Mouse (Mus musculus): ENCODE measurements at regions not wholly inside any gene's neighbourhood (a gene's known extent, or its start where the extent isn't known, plus 50 kb on each side); places are given as distances from the start of the nearest gene placed in this dataset.

GRCm38 (mm10) chr5:117040878-117041277 is 75.0 kb downstream of the Suds3 start:
- DNase-seq (no peak), ATAC-seq (ENCODE audit: low FRiP score, low TSS enrichment) (no peak)
- Histone ChIP-seq H3K27me3 (ENCODE audit: control insufficient read depth, insufficient read depth, low read length) (no peaks in the 10 kb centered on the region), H3K9ac (replicated peaks; ENCODE audit: low read length) (no peak overlapping the region), H3K4me3 (replicated peaks; ENCODE audit: low read depth, low read length) (no peak overlapping the region), H3K36me3 (ENCODE audit: control insufficient read depth, insufficient read depth, low read length) (no peaks in the 10 kb centered on the region), H3K27ac (replicated peaks; ENCODE audit: low read depth, low read length) (no peak overlapping the region), H3K4me1 (ENCODE audit: control insufficient read depth, insufficient read depth, low read length) (no peaks in the 10 kb centered on the region), H3K9me3 (ENCODE audit: control insufficient read depth, low read length) (no peaks in the 10 kb centered on the region), H3K4me2 (ENCODE audit: low read length) (no peak overlapping the region)
- WGBS, result 79% methylated on average over 9 of the region's 9 CpGs

GRCm38 (mm10) chr5:117037261-117037660 is 78.7 kb downstream of the Suds3 start:
- peak; percentile 88 for DNase-seq
- Histone ChIP-seq H3K36me3 (ENCODE audit: control insufficient read depth, insufficient read depth, low read length) (no peaks in the 10 kb centered on the region), H3K9ac (replicated peaks; ENCODE audit: low read length) (no peak overlapping the region), H3K27me3 (ENCODE audit: control insufficient read depth, insufficient read depth, low read length) (no peaks in the 10 kb centered on the region), H3K9me3 (ENCODE audit: control insufficient read depth, low read length) (no peaks in the 10 kb centered on the region), H3K4me2 (ENCODE audit: low read length) (no peak overlapping the region), H3K4me3 (replicated peaks; ENCODE audit: low read depth, low read length) (no peak overlapping the region), H3K27ac (replicated peaks; ENCODE audit: low read depth, low read length) (no peak overlapping the region), H3K4me1 (ENCODE audit: control insufficient read depth, insufficient read depth, low read length) (no peaks in the 10 kb centered on the region)
- no peak for ATAC-seq (ENCODE audit: low FRiP score, low TSS enrichment)
- WGBS, result 27% methylated on average over 3 of the region's 3 CpGs

GRCm38 (mm10) chr5:117032130-117032529 is 83.8 kb downstream of the Suds3 start:
- H3K27ac ChIP-seq (replicated peaks; ENCODE audit: low read depth, low read length), result no peak overlapping the region

GRCm38 (mm10) chr5:117025689-117026383 is 90.1 kb downstream of the Suds3 start:
- no peaks in the 10 kb centered on the region for H3K27me3 ChIP-seq (ENCODE audit: control insufficient read depth, insufficient read depth, low read length)
- WGBS, result 89% methylated on average over 13 of the region's 13 CpGs
- H3K9me3 ChIP-seq (ENCODE audit: control insufficient read depth, low read length), result no peaks in the 10 kb centered on the region
- no peak overlapping the region for H3K27ac ChIP-seq (replicated peaks; ENCODE audit: low read depth, low read length)
- H3K36me3 ChIP-seq (ENCODE audit: control insufficient read depth, insufficient read depth, low read length), result no peaks in the 10 kb centered on the region
- no peak for ATAC-seq (ENCODE audit: low FRiP score, low TSS enrichment)
- no peak overlapping the region for H3K9ac ChIP-seq (replicated peaks; ENCODE audit: low read length)
- no peak overlapping the region for H3K4me2 ChIP-seq (ENCODE audit: low read length)
- DNase-seq, result peak; percentile 24
- no peak overlapping the region for H3K4me3 ChIP-seq (replicated peaks; ENCODE audit: low read depth, low read length)
- H3K4me1 ChIP-seq (ENCODE audit: control insufficient read depth, insufficient read depth, low read length), result no peaks in the 10 kb centered on the region

More at GRCm38 (mm10) chr5:117032130-117032529, 83.8 kb downstream of the Suds3 start:
- H3K4me1 ChIP-seq (ENCODE audit: control insufficient read depth, insufficient read depth, low read length), result no peaks in the 10 kb centered on the region
- no peak overlapping the region for H3K4me3 ChIP-seq (replicated peaks; ENCODE audit: low read depth, low read length)
- no peak overlapping the region for H3K9ac ChIP-seq (replicated peaks; ENCODE audit: low read length)
- DNase-seq (peak; percentile 58), ATAC-seq (ENCODE audit: low FRiP score, low TSS enrichment) (no peak)
- H3K36me3 ChIP-seq (ENCODE audit: control insufficient read depth, insufficient read depth, low read length), result no peaks in the 10 kb centered on the region
- no peaks in the 10 kb centered on the region for H3K9me3 ChIP-seq (ENCODE audit: control insufficient read depth, low read length)
- WGBS, result 76% methylated on average over 10 of the region's 10 CpGs
- H3K27me3 ChIP-seq (ENCODE audit: control insufficient read depth, insufficient read depth, low read length), result no peaks in the 10 kb centered on the region
- no peak overlapping the region for H3K4me2 ChIP-seq (ENCODE audit: low read length)

GRCm38 (mm10) chr5:117018419-117019150 is 97.3 kb downstream of the Suds3 start:
- DNase-seq (no peak), ATAC-seq (ENCODE audit: low FRiP score, low TSS enrichment) (no peak)
- Histone ChIP-seq H3K4me1 (ENCODE audit: control insufficient read depth, insufficient read depth, low read length) (no peaks in the 10 kb centered on the region), H3K4me2 (ENCODE audit: low read length) (no peak overlapping the region), H3K9me3 (ENCODE audit: control insufficient read depth, low read length) (no peaks in the 10 kb centered on the region), H3K9ac (replicated peaks; ENCODE audit: low read length) (no peak overlapping the region), H3K4me3 (replicated peaks; ENCODE audit: low read depth, low read length) (no peak overlapping the region), H3K36me3 (ENCODE audit: control insufficient read depth, insufficient read depth, low read length) (no peaks in the 10 kb centered on the region), H3K27ac (replicated peaks; ENCODE audit: low read depth, low read length) (no peak overlapping the region), H3K27me3 (ENCODE audit: control insufficient read depth, insufficient read depth, low read length) (no peaks in the 10 kb centered on the region)
- WGBS, result 85% methylated on average over 6 of the region's 6 CpGs

- Histone ChIP-seq H3K4me3 (replicated peaks; ENCODE audit: low read depth, low read length) (no peak overlapping the region), H3K27me3 (ENCODE audit: control insufficient read depth, insufficient read depth, low read length) (no peaks in the 10 kb centered on the region), H3K4me1 (ENCODE audit: control insufficient read depth, insufficient read depth, low read length) (no peaks in the 10 kb centered on the region), H3K4me2 (ENCODE audit: low read length) (no peak overlapping the region), H3K9ac (replicated peaks; ENCODE audit: low read length) (no peak overlapping the region), H3K27ac (replicated peaks; ENCODE audit: low read depth, low read length) (no peak overlapping the region), H3K9me3 (ENCODE audit: control insufficient read depth, low read length) (no peaks in the 10 kb centered on the region), H3K36me3 (ENCODE audit: control insufficient read depth, insufficient read depth, low read length) (no peaks in the 10 kb centered on the region)
- ATAC-seq (ENCODE audit: low FRiP score, low TSS enrichment), result no peak
- 84% methylated on average over 7 of the region's 7 CpGs for WGBS
- no peak for DNase-seq
Observed at GRCm38 (mm10) chr5:117011128-117011527, 104.8 kb downstream of the Suds3 start.

GRCm38 (mm10) chr5:117000770-117001201 is 115.1 kb downstream of the Suds3 start:
- Histone ChIP-seq H3K27me3 (ENCODE audit: control insufficient read depth, insufficient read depth, low read length) (no peaks in the 10 kb centered on the region), H3K4me2 (ENCODE audit: low read length) (peak overlapping the region; percentile 41), H3K9ac (replicated peaks; ENCODE audit: low read length) (peak overlapping the region; percentile 21; the same call in 1 of the 2 replicates), H3K4me3 (replicated peaks; ENCODE audit: low read depth, low read length) (no peak overlapping the region), H3K27ac (replicated peaks; ENCODE audit: low read depth, low read length) (peak overlapping the region; percentile 10), H3K36me3 (ENCODE audit: control insufficient read depth, insufficient read depth, low read length) (no peaks in the 10 kb centered on the region), H3K9me3 (ENCODE audit: control insufficient read depth, low read length) (no peaks in the 10 kb centered on the region), H3K4me1 (ENCODE audit: control insufficient read depth, insufficient read depth, low read length) (peaks cover 4% of the 10 kb centered on the region; the same call in 1 of the 2 replicates)
- peak; percentile 62 for DNase-seq
- 28% methylated on average over 20 of the region's 20 CpGs for WGBS
- ATAC-seq (ENCODE audit: low FRiP score, low TSS enrichment), result no peak

- no peaks in the 10 kb centered on the region for H3K36me3 ChIP-seq (ENCODE audit: control insufficient read depth, insufficient read depth, low read length)
- DNase-seq, result no peak
- H3K4me3 ChIP-seq (replicated peaks; ENCODE audit: low read depth, low read length), result no peak overlapping the region
- ATAC-seq (ENCODE audit: low FRiP score, low TSS enrichment), result no peak
- no peak overlapping the region for H3K27ac ChIP-seq (replicated peaks; ENCODE audit: low read depth, low read length)
- H3K9ac ChIP-seq (replicated peaks; ENCODE audit: low read length), result no peak overlapping the region
- H3K27me3 ChIP-seq (ENCODE audit: control insufficient read depth, insufficient read depth, low read length), result no peaks in the 10 kb centered on the region
- no peaks in the 10 kb centered on the region for H3K4me1 ChIP-seq (ENCODE audit: control insufficient read depth, insufficient read depth, low read length)
- no peaks in the 10 kb centered on the region for H3K9me3 ChIP-seq (ENCODE audit: control insufficient read depth, low read length)
- 74% methylated on average over 5 of the region's 5 CpGs for WGBS
- H3K4me2 ChIP-seq (ENCODE audit: low read length), result no peak overlapping the region
Observed at GRCm38 (mm10) chr5:116994508-116994907, 121.4 kb downstream of the Suds3 start.

GRCm38 (mm10) chr5:116993674-116994073 is 122.2 kb downstream of the Suds3 start:
- no peak for ATAC-seq (ENCODE audit: low FRiP score, low TSS enrichment)
- no peaks in the 10 kb centered on the region for H3K27me3 ChIP-seq (ENCODE audit: control insufficient read depth, insufficient read depth, low read length)
- no peak overlapping the region for H3K4me3 ChIP-seq (replicated peaks; ENCODE audit: low read depth, low read length)
- no peaks in the 10 kb centered on the region for H3K36me3 ChIP-seq (ENCODE audit: control insufficient read depth, insufficient read depth, low read length)
- H3K9ac ChIP-seq (replicated peaks; ENCODE audit: low read length), result no peak overlapping the region
- H3K27ac ChIP-seq (replicated peaks; ENCODE audit: low read depth, low read length), result no peak overlapping the region
- no peak for DNase-seq
- no peaks in the 10 kb centered on the region for H3K9me3 ChIP-seq (ENCODE audit: control insufficient read depth, low read length)
- no peaks in the 10 kb centered on the region for H3K4me1 ChIP-seq (ENCODE audit: control insufficient read depth, insufficient read depth, low read length)
- no peak overlapping the region for H3K4me2 ChIP-seq (ENCODE audit: low read length)
- WGBS, result 100% methylated on average over 1 of the region's 1 CpGs
